Mouse (Mus musculus) heart, embryonic 14.5 days (tissue): ENCODE measurements around the gene Ticam1. TPM values are rescaled to one million over a fixed set of nuclear protein-coding genes. Genes with fewer than 3 reads are reported as not detected.
A peak's percentile ranks its signal among the peaks of the same experiment; 100 is the strongest.
"Not testable (repeated sequence)": the region's sequence is repeated elsewhere in the genome, so short reads cannot be mapped to it uniquely, and the experiment has no call there.

ENCODE experiments used
- ATAC-seq: fragments of 200-750 bp; cut with Nextera tagmentation; 2 replicates; pipeline ENCODE4 v1.8.0; 2017; ENCODE audit warnings: low read depth, moderate TSS enrichment; ENCODE audit not compliant: insufficient number of reproducible peaks, insufficient read depth, low FRiP score
- H3K27ac ChIP-seq, 2 experiments: fragments of 200-500 bp in 1 of 2; fragments of 300-500 bp in 1 of 2; sonication (generic) in 1 of 2; replicated peaks in 1 of 2; 2 replicates each; pipeline ENCODE4 v1.5.1; 2012 to 2014; ENCODE audit warnings: low read depth in 2 of 2, low read length in 2 of 2, control low read depth in 1 of 2, mild to moderate bottlenecking in 1 of 2, mixed read lengths in 1 of 2; ENCODE audit not compliant: control insufficient read depth in 1 of 2, insufficient read depth in 1 of 2
- H3K27me3 ChIP-seq: fragments of 300-500 bp; sonication (generic); 2 replicates; pipeline ENCODE4 v1.6.1; 2014; ENCODE audit warnings: mild to moderate bottlenecking, low read length, control low read depth; ENCODE audit not compliant: control insufficient read depth, insufficient read depth
- H3K36me3 ChIP-seq: fragments of 300-500 bp; sonication (generic); 2 replicates; pipeline ENCODE4 v1.6.1; 2014; ENCODE audit warnings: mild to moderate bottlenecking, control low read depth, low read length, mixed read lengths; ENCODE audit not compliant: control insufficient read depth, insufficient read depth
- H3K4me1 ChIP-seq, 2 experiments: fragments of 200-500 bp in 1 of 2; fragments of 300-500 bp in 1 of 2; sonication (generic) in 1 of 2; 2 replicates each; pipeline ENCODE4 v1.6.1; 2012 to 2014; ENCODE audit warnings: low read length in 2 of 2, control low read depth in 1 of 2, mixed read lengths in 1 of 2; ENCODE audit not compliant: control insufficient read depth in 2 of 2, insufficient read depth in 2 of 2
- H3K4me2 ChIP-seq: fragments of 300-500 bp; sonication (generic); 2 replicates; pipeline ENCODE4 v1.6.1; 2014; ENCODE audit warnings: mild to moderate bottlenecking, low read length
- H3K4me3 ChIP-seq, 2 experiments: fragments of 200-500 bp in 1 of 2; fragments of 300-500 bp in 1 of 2; sonication (generic) in 1 of 2; 2 replicates each; pipeline ENCODE4 v1.5.1; 2012 to 2014; ENCODE audit warnings: low read length in 2 of 2, mild to moderate bottlenecking in 2 of 2, control low read depth in 1 of 2, low read depth in 1 of 2, moderate library complexity in 1 of 2; ENCODE audit not compliant: control insufficient read depth in 1 of 2, insufficient read depth in 1 of 2
- H3K9ac ChIP-seq: fragments of 300-500 bp; sonication (generic); 2 replicates; pipeline ENCODE4 v1.6.1; 2014; ENCODE audit warnings: mild to moderate bottlenecking, low read length
- H3K9me3 ChIP-seq: fragments of 300-500 bp; sonication (generic); 2 replicates; pipeline ENCODE4 v1.6.1; 2016; ENCODE audit warnings: low read length, control low read depth; ENCODE audit not compliant: control insufficient read depth
- WGBS: fragments of 180-500 bp; shearing (Covaris S2); extraction: QIAGEN DNeasy Blood & Tissue Kit; methylation state at CpG from one replicate; pipeline ENCODE4 v1.1.7; 2014; 5-methylcytosine and 5-hydroxymethylcytosine counted together
- polyA plus RNA-seq: library from polyadenylated mRNA; unstranded; fragments of >200 nt; fragmentation: Nextera tagmentation; extraction: Ambion mirVana; gene quantifications from 2 replicates; pipeline ENCODE4 v1.2.1, GENCODE M21; 2014

Ticam1 gene
- polyA plus RNA-seq, 1 experiment from 2014 or later: 9.2 TPM

DNA sequence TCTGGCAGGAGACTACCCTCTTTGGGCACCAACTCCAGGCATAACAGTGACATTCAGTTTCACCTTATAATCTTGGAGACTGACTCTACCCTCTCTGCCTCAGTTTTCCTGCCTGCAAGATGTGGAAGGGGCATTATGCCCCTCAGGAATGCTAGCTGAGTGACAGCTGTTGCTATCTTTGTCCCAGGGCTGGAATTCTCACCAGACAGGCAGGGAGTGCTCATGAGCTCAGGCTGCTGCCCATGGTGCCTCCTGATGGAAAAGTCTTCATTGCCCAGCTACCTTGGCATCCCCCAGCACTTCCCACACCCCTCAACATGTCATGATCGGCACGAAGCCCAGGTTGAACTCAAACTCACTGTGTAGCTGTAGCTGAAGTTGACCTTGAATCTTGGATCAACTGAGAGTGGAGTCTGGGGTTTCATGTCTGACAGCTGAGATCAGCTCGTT lies 13.9 kb downstream of the Ticam1 start:
- no peaks in the 10 kb centered on the region for H3K27me3 ChIP-seq
- WGBS: 25% methylated on average over 3 of the region's 3 CpGs
- no peaks in the 10 kb centered on the region for H3K9me3 ChIP-seq
- H3K4me3 ChIP-seq: no peak overlapping the region
- peak overlapping the region; percentile 85 to 87 for H3K27ac ChIP-seq
- peak overlapping the region; percentile 62 for H3K9ac ChIP-seq
- no peak for ATAC-seq
- peaks cover 45 to 58% of the 10 kb centered on the region in 2 experiments for H3K4me1 ChIP-seq
- H3K4me2 ChIP-seq: peak overlapping the region; percentile 44
- peaks cover 56% of the 10 kb centered on the region for H3K36me3 ChIP-seq

DNA sequence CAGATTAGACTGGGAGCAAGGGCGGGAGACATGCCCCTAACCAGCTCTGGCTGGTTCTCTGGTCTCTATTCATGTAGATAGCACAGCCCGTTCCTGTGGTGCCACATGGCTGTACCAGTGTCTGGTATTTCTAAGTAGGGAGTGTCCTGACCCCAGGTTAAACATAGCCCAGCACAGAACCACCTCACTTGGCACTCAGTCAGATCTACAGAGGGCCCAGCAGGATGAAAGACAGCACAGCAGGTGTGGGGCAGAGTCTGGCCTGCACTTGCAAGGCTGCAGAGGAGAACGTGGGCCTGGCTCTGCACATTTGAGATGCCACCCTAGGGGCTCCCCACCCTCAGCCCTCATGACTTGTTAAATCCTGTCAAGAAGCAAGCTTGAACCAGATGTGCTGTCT lies 15.4 kb downstream of the Ticam1 start:
- Histone ChIP-seq H3K4me1 (peaks cover 46 to 59% of the 10 kb centered on the region in 2 experiments), H3K9ac (peak overlapping the region; percentile 62), H3K27me3 (no peaks in the 10 kb centered on the region), H3K36me3 (peaks cover 59% of the 10 kb centered on the region), H3K9me3 (no peaks in the 10 kb centered on the region), H3K4me3 (no peak overlapping the region), H3K4me2 (peak overlapping the region; percentile 44), H3K27ac (peak overlapping the region; percentile 57 to 85)
- 41% methylated on average over 3 of the region's 3 CpGs for WGBS
- no peak for ATAC-seq

DNA sequence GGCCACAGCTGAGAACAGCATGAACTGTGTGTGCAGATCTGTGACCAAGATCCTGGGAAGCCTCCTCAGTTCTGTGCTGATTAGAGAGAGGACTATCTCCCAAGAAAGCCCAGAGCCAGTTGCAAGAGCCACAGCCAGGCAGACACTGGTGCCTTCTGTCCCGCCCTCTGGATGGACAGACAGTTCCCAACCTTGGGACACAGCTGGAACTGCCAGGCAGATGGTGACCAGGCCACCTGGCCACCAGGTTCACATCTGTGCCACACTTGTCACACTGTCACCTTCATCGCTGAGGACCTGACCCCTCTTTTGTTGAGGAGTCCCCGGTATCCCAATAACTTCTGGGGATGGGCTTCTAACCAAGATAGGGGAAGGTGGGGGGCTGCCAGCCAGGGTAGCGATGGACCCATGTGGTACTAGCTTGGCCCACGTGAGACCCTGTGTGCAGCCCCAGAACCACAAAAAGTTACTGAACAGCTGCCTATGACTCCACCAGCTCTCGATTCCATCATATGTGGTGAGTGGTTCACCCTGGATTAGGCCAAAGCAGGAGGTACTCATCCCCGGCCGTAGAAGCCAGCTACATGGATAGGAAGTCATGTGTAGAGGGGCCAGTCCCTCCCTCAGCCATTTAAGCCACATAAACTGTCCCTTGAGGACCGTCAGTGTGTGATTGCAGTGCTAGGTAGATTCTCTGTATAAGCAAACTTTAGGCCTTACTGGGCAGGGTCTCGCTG lies 17.1 kb downstream of the Ticam1 start:
- Histone ChIP-seq H3K9ac (peak overlapping the region; percentile 56; the same call in 1 of the 2 replicates), H3K4me3 (peak overlapping the region in 1 of 2 experiments; percentile 11; a peak in 1 of 4 replicates), H3K9me3 (no peaks in the 10 kb centered on the region), H3K27ac (no peak overlapping the region), H3K4me2 (peak overlapping the region; percentile 44), H3K27me3 (no peaks in the 10 kb centered on the region), H3K36me3 (peaks cover 52% of the 10 kb centered on the region), H3K4me1 (peaks cover 45 to 58% of the 10 kb centered on the region in 2 experiments)
- ATAC-seq: no peak
- WGBS: 89% methylated on average over 10 of the region's 10 CpGs

DNA sequence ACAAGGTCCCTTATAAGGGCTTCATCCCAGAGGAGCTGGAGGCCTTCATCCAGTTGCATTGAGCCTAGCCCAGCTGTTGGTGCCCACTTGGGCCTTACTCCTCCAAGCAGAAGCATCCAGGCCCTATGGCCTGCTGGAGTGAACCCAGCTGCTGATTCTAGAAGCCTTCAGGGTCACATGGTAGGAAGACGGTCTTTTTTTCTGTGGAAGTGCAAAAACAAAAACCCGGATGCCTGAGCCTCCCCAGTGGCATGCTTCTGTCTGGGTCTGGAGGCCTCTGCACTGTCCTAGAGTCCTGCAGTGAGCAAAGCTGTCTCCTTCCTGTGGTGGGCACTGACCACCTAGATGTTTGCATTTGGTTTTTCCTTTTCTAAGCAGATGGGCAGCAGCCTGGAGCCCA lies 17.8 kb downstream of the Ticam1 start:
- not testable (repeated sequence) for H3K27ac ChIP-seq, H3K9me3 ChIP-seq, ATAC-seq, H3K27me3 ChIP-seq
- peaks cover 44 to 58% of the 10 kb centered on the region in 2 experiments for H3K4me1 ChIP-seq
- peak overlapping the region; percentile 44 for H3K4me2 ChIP-seq
- H3K4me3 ChIP-seq: peak overlapping the region in 1 of 2 experiments; percentile 11; a peak in 1 of 4 replicates
- H3K36me3 ChIP-seq: peaks cover 52% of the 10 kb centered on the region
- H3K9ac ChIP-seq: peak overlapping the region; percentile 3; the same call in 1 of the 2 replicates
- WGBS: 55% methylated on average over 2 of the region's 2 CpGs

DNA sequence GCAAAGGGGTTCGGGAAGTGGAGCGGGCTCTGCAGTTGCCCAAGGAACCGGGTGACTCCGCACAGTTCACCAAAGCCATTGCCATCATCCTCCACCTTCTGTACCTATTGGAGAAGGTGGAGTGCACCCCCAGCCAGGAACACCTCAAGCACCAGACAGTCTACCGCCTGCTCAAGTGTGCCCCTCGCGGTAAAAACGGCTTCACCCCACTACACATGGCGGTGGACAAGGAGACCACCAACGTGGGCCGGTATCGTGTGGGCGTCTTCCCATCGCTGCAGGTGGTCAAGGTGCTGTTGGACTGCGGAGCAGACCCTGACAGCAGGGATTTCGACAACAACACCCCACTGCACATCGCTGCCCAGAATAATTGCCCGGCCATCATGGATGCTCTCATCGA lies 18.3 kb downstream of the Ticam1 start:
- Histone ChIP-seq H3K4me1 (peaks cover 43 to 58% of the 10 kb centered on the region in 2 experiments), H3K36me3 (peaks cover 52% of the 10 kb centered on the region), H3K4me2 (peak overlapping the region; percentile 94)
- ATAC-seq, H3K9ac ChIP-seq, H3K27me3 ChIP-seq, H3K9me3 ChIP-seq, H3K4me3 ChIP-seq, H3K27ac ChIP-seq: not testable (repeated sequence)
- 93% methylated on average over 19 of the region's 19 CpGs for WGBS

DNA sequence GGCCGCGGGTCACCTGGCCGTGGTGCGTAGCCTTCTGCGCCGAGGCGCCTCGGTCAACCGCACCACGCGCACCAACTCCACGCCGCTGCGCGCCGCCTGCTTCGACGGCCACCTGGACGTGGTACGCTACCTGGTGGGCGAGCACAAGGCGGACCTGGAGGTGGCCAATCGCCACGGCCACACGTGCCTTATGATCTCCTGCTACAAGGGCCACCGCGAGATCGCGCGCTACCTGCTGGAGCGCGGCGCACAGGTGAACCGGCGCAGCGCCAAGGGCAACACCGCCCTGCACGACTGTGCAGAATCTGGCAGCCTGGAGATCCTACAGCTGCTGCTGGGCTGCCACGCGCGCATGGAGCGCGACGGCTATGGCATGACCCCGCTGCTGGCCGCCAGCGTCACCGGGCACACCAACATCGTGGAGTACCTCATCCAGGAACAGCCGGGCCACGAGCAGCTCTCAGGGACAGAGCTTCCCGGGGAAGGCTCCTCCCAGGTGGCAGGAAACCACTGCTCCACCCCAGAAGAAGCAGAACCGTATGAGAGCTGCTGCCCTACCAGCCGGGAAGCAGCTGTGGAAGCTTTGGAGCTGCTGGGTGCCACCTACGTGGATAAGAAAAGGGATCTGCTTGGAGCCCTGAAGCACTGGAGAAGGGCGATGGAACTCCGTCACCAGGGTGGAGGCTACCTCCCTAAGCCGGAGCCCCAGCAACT lies 19.2 kb downstream of the Ticam1 start:
- 11% methylated on average over 36 of the region's 58 CpGs for WGBS

DNA sequence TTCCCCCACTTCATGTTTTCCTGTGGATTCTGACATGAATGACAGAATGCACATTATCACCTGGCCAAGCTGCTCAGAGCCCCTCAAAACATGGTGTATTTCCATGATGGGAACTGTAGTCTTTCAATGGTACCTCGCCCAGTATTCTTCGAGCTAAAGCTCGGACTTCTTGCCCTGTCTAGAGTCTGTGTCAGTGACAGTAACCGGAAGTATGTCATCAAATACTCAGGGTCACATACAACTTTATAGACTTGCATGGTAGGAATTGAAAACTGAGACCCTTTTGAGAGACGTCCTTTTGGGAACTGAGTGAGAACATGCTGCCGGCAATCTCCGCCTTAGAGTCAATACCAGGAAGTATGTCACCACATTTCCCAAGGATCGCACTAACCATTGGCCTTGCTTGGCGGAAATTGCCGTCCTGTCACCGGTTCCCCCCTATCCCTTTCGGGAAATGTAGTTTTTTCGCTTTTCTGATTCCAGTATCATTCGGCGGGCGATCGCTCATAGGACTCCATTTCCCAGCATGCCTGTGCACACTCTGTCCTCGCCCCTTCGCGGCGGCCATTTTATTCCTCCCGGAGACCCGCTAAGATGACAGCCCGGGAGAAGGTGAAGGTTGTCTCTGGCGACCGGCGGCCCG lies 20.2 kb downstream of the Ticam1 start, which contains the start of gene Fem1a:
Gene Fem1a (plus strand): TSS at position 572 of the 643 bp plus-strand sequence.
- WGBS: under 1% methylated on average over 28 of the region's 28 CpGs

More for the DNA sequence above, 19.2 kb downstream of the Ticam1 start:
- H3K4me1 ChIP-seq: peaks cover 35 to 50% of the 10 kb centered on the region in 2 experiments
- peak overlapping the region; percentile 81 for H3K9ac ChIP-seq
- H3K27ac ChIP-seq: peak overlapping the region; percentile 58 to 89; a peak in 3 of 4 replicates
- H3K9me3 ChIP-seq: no peaks in the 10 kb centered on the region
- H3K27me3 ChIP-seq: no peaks in the 10 kb centered on the region
- peaks cover 48% of the 10 kb centered on the region for H3K36me3 ChIP-seq
- H3K4me2 ChIP-seq: peak overlapping the region; percentile 94
- no peak for ATAC-seq
- H3K4me3 ChIP-seq: peak overlapping the region; percentile 63

More for the DNA sequence above, 20.2 kb downstream of the Ticam1 start, which contains the start of gene Fem1a:
- Histone ChIP-seq H3K36me3 (peaks cover 38% of the 10 kb centered on the region), H3K9me3 (no peaks in the 10 kb centered on the region), H3K27me3 (no peaks in the 10 kb centered on the region), H3K4me1 (peaks cover 27 to 40% of the 10 kb centered on the region in 2 experiments), H3K27ac (peak within 1 kb of the TSS; percentile 93 to 96), H3K9ac (peak within 1 kb of the TSS; percentile 81), H3K4me2 (peak within 1 kb of the TSS; percentile 94), H3K4me3 (peak within 1 kb of the TSS; percentile 63)
- peak; percentile 86 for ATAC-seq
